Mouse (Mus musculus): Measurements from ENCODE around the gene Cxcl17.

DNA sequence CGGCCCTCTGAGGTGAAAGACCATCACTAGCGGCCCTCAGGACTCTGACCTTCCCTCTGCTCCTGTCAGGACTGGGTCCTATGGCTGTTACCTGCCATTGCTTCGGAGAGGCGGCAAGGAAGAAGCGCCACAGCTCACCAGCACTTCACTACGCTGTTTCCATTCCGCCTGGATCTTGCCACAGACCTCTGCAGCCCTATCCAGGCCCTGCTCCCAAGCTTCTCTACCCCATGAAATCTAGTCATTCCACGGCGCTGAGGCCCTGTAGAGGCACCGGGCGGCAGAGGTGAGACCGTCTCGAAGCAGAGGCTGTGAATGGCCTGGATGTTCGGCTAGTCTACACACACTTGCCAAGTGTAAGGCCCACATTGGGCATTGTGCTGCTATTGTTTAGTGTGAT is 16.1 kb downstream of the Cxcl17 start:
- no peak for TF ChIP-seq CTCF (IDR thresholded peaks at IDR 0.05; ENCODE audit: borderline replicate concordance, insufficient read depth, low read length)
- TF ChIP-seq POLR2A (IDR thresholded peaks at IDR 0.05; ENCODE audit: low read depth, low read length) = no peak

Measured in embryonic fibroblast, embryonic 13.5 days (primary cell).